Mouse (Mus musculus): ENCODE results near the gene Gm9745. TPM values are rescaled to one million over a fixed set of nuclear protein-coding genes. Genes with fewer than 3 reads are reported as not detected.
"Not testable (repeated sequence)": the region's sequence is repeated elsewhere in the genome, so short reads cannot be mapped to it uniquely, and the experiment has no call there.

Gm9745 gene
- total RNA-seq, 4 experiments from 2014 or later, result not detected

DNA sequence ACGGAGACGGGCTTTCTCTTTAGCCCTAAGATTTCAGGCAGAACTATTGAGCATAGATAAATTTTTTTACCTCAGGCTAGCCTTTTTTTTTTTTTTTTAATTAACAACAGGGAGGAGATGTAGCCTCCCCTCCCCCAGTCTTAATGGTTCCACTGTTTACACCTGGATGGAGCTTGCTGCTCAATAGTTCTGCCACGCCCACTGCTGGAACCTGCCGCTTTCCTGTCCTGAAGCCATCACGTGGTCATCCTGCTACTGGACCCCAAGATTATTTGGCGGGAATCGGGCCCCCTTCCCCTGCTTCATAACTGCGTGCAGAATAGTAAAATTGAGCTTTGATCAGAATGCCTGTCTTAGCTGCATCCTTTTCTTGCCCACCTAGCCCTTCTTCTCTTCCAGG, 34.1 kb downstream of the Gm9745 start:
- not testable (repeated sequence) for DNase-seq (ENCODE audit: low spot score in 2 of 2)

DNA sequence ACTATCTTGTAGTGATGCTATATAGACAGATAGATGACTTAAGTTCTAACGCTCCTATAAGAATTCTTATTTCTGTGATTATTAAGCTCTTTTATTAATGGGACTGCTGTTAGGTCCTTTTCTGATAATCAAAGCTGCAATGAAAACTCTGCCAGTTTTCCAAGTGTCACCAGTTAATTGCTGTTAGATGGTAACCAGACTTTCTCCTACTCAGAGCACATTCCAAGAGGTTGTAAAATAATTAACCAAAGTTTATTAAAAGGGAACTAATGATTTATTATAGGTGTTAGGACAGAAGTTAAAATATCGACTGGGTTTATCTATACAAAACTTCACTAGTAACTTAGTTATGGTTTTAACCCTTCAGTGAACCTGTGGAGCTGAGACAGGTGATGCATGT, 42.0 kb downstream of the Gm9745 start:
- not testable (repeated sequence) for DNase-seq (ENCODE audit: low spot score in 2 of 2)

Small RNAs within 50 kb of the gene (microRNA-seq; reads per million reads assigned to microRNA genes)
- gene Gm22750, result not detected

Other genes starting within 250 kb of the Gm9745 start
- 10 to 100 TPM; 27.4 to 33.8 (median 29.9) TPM for gene Wdr37, start 76.3 kb downstream of the Gm9745 start, total RNA-seq (2022)
- 1 to 10 TPM; 5.3 to 6.8 (median 5.6) TPM for gene Idi1, start 62.7 kb downstream of the Gm9745 start, total RNA-seq (2022)
- not detected for gene Idi2, start 4.6 kb upstream of the Gm9745 start, total RNA-seq (2022)
- gene Gtpbp4, start 47.9 kb upstream of the Gm9745 start, total RNA-seq (2022), result 10 to 100 TPM; 41.6 to 46.7 (median 45.7) TPM
- gene Larp4b, start 145.7 kb upstream of the Gm9745 start, total RNA-seq (2022), result 10 to 100 TPM; 61.6 to 73.6 (median 64.8) TPM

Measured in gastrocnemius, adult 8-10 months (tissue).